Mouse (Mus musculus) c-Kit-negative CD71-positive TER-119-positive erythroid progenitor cells, embryonic 14.5 days (primary cell): ENCODE data around the gene Akt3.

Experiments
- DNase-seq: peaks from one replicate; pipeline ENCODE4 v3.0.0-alpha.2; 2013; ENCODE audit warnings: low read depth, low spot score

Gene Akt3

DNA sequence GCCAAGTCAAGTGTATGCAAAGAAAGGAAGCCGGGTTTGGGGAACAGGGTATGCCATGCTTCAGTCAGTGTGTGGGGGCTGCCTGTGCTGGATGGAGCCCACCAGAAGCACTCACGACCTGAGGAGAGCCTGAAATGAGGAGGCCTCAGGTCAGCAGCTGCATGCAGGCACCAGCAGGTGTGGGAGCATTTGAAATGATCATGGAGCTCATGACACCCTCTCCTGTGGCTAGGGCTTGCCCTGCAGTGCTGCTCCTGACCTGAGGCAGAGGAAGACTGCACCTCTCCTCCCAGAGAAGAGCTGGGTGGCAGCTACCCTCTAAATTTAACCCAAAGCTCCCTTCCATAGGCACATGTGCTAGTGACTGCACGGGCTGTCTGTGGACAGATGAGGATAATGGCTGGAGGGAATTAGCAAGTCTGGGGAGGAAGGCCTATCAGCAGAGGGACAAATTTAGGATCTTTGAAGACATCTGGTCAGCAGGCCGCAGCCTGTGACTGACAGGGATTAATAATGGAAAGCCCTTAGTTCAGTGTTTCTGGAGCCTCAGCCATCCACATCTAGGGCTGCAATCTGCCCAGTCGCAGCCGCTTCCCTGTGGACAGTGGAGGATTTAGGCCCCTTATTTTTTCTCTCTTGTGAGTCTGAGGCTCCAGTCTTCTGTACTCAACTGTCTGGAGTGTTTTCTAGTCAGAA is 247.2 kb downstream of the Akt3 start:
- no peak for DNase-seq

GRCm38 (mm10) chr1:177010041-177010440 is 248.0 kb downstream of the Akt3 start:
- no peak for DNase-seq

GRCm38 (mm10) chr1:177008777-177009176 is 249.2 kb downstream of the Akt3 start:
- DNase-seq: no peak

DNA sequence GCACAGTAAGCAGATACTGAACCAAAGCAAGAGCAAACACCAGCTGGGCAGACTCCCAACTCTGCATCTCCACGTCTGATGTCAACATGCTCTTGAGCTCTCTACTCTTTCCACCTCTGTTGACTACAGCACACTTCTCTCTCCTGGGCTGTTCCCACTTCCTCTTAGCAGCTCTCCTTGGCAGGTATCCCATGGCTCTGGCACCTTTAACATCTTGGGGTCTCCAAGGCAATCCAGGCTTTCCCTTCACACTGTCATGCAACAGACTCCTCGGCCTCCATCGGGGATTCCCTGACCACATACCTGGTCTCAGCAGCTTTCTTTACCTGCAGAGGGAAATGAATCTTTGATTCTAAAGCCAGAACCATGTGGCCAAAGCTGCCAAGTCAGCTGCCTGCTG is 250.6 kb downstream of the Akt3 start:
- DNase-seq: no peak

GRCm38 (mm10) chr1:177004041-177004741 is 253.8 kb downstream of the Akt3 start:
- DNase-seq: no peak

GRCm38 (mm10) chr1:177002951-177003350 is 255.1 kb downstream of the Akt3 start:
- no peak for DNase-seq

DNA sequence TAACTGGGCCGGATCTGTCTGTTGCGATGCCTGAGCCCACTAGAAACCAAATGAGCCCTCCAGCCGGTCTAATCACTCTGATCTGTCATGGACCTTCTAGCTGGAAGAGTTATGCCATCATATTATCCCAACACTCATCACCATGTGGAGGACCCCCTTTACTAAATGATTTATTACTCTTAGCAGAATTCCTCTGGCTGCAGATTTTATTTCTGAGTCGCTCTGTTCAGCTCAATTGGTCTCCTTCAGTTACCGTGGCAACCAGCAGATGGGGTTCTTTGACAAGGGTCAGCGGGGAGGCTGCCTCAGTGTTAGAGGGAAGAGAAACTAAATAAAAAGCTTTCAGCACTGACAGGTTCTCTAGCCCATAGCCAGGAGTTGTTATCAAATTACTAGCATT is 259.0 kb downstream of the Akt3 start:
- no peak for DNase-seq

DNA sequence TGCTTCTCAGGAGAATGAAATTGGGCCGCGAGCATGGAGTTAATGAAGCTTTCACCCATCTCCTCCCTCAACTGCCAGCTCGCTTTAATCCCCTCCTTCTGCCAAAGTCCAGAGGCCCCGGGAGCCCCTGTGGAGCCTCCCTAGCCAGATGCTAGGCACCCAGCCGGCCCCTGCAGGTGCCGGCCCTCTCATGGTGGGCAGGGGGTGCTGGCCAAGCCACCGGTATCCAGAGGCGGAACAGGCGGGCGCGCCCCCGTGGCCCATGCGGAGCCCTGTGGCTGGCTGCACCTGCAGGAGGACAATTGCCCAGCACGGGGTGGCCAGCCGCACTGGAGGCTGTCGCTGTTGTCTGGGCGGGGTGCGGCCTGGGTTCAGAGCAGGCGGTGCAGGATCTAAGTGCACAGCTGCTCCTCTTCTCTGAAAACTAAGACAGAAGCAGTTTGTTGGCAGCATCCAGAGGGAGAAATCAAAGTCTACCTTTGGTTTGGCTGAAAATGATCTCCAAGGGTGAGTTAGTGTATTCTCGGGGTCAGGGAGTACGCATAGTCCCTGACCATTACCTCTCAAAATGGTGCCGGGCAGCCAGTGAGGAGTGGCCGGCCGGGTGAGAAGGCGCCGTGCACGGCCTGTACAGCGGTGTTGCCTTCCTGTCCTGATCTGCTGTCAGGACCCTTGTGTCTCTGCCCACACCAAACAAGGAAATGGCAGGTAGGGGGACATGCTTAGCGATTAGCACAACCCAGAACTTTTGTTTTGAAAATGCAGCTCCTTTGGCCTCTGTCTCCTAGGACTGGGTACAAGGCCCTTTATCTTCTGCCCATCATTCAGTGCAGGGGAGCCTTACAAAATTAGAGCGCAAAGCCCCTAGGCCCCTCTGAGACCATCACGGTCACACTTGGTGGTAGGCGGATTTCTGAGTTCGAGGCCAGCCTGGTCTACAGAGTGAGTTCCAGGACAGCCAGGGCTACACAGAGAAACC is 260.0 kb downstream of the Akt3 start:
- no peak for DNase-seq

DNA sequence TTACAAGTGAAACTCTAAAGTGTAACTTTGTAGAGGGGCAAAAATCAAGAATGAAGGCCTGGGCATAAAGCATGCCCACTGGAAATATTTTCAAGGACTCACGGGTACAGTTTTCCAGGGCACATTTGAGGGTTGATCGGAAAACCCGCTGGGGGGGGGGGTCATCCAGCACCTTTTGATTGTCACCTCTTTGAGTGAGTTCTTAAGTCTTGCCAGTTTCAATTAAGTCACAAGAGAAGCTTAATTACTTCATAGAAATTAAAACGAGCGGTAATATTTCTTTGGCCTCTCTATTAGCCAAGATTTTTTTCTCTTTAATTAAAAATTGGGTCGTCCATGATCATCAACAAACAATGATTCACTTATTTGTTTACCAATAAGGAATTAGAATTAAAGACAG is 260.7 kb downstream of the Akt3 start:
- no peak for DNase-seq

- DNase-seq: no peak
These were observed 261.3 kb downstream of the Akt3 start for GRCm38 (mm10) chr1:176996630-176997201.

DNA sequence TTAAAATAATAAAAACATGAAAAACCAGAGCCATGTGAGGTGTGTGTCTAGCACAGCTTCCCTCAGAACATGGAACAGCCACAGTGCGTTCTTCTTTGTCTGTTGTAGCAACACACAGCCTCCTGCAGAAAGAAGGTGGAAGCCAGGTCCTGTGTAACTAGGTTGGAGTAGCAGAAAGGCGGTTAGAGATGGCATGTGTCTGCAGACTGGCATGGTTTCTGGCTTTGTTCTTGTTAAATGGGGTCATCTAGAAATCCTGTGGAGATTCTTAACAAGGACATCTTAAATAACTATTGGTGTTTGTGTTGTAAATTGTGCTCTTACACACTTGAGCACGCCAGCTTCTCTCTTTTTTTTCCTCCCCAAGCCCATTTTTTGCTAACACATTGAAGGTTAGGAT is 261.8 kb downstream of the Akt3 start:
- no peak for DNase-seq

DNA sequence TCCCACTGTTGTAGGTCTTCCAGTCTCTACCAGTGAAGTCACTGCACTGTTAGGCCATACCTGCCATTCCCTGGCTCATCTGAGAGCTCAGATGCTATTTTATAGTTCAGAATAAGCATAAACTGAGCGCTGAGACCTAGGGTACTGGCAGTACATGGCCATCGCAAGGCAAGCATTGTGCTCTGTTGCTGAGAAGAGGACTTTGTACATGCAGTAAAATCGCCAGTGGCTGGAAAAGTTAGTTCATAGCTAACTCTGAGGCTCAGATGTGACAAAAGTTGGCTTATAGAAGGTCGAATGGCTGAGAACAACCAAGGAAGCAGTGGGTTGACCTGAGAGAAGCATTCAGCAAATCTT is 262.6 kb downstream of the Akt3 start:
- DNase-seq: no peak

- no peak for DNase-seq
These were observed 263.1 kb downstream of the Akt3 start for GRCm38 (mm10) chr1:176994707-176995418.

DNA sequence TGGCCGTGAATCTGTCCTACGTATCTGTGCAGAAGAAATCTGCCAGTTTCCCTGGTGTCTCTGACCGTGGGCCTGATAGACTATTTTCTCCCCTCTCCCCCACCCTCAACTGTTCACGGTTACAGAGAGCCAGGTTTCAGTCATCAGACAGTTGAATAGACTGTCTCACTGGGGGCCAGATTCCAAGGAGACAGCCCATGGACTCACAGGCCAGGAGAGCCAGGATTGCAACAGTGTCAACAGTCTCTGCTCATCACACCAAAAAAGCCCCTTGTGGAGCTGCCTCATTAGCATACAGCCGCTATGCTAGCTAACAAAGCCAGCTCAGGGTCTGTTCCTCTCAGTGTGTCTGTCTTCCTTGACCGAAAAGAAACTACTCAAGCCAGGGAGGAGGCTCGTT is 263.9 kb downstream of the Akt3 start:
- no peak for DNase-seq

DNA sequence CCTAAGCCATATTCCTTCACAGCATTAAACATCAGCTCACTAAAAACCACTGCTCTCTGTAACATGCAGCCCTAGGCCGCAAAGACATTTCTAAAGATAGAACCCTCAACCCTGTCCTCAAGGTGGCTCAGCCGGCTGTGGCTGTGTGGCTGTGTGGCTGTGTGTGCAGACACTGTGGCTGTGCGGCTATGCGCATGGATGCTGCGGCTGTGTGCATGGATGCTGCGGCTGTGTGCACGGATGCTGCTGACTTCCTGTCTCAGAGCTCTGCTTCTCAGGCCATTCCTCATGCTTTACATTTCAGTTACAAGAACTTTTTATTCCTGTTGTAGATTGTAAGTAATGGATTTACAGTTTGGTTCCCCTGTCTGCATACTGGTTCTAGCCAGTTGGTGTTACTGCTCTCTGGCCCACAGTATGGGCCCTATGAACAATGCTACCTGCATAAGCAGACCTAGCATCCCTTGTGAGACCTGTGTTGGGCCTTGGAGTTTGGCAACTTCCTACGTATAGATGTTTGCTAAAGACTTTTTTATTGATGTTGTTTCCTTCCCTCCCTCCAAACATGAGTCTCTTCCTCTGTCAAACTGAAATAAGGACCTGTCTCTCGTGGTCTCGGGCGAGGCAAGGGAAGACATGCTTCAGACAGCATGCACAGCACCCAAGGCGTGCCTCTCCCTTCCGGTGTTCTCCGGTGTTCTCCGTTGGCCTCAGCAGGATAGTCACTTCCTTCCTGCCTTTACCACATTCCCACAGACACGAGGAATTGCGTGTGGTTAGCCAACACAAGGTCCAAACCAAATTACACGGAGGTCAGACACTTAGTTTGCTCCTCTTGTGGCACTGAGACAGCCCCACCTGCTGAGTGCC is 264.6 kb downstream of the Akt3 start:
- no peak for DNase-seq

- no peak for DNase-seq
These were observed 265.5 kb downstream of the Akt3 start for GRCm38 (mm10) chr1:176992517-176992916.

- DNase-seq: no peak
These were observed 266.5 kb downstream of the Akt3 start for GRCm38 (mm10) chr1:176991473-176991872.

DNA sequence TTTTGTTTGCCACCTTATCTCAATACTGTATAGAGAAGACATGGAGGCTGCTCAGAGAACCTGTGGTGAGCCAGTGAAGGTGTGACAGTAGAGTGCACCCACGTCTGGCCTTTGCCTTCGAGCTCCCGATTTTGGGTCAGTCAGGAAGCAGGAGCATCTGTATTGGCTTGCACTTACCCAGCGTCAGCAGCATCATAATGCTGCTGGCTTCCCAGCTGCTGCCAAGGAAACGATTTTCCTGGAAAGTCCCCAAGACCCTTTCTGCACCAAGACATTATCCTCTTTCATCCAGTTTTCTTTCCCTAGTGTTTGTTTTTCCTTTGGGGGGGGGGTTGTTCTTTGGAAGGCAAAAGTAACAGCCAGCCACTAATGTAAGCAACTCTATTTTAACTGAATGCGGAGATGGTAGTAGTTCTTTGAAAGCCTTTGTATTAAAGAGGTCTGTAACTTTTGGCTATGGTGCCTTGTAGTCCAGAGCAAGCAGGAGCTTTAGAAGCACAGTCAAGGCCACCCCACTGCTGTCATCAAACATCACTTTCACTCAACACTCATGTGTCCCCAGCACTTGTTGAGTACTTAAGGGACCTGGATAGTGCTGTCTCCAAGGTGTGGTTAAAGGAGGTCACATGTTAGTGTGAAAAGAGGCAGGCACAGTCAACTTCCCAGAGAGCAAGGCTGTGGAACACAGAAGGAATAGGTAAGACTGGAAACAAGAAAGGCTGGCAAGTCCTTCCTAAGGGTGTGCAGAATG is 270.8 kb downstream of the Akt3 start:
- no peak for DNase-seq

DNA sequence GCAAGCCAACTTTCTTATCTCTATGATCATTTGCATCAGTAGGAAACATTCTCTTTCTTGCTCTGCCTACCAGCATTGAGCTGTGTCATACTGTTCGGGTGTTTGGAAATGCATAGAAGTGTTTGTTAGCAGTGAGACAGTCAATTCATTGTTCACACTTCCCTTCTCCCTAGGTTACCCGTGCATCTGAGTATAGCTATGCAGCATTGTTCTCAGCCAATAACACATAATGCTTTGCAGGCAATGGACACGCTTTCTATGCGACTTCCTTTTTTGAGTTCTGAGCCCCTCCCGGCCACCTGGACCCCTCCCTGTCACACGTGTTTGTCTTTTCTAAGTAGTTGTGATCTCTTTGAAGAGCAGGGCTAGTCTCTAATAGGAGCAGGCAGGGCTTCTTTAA is 271.7 kb downstream of the Akt3 start:
- DNase-seq: no peak

- no peak for DNase-seq
These were observed 272.3 kb downstream of the Akt3 start for GRCm38 (mm10) chr1:176985691-176986090.
